Mouse (Mus musculus) liver, embryonic 14.5 days (tissue): ENCODE measurements around the gene Nrros. TPM values are rescaled to one million over a fixed set of nuclear protein-coding genes. Genes with fewer than 3 reads are reported as not detected.

ENCODE experiments used
- ATAC-seq: fragments of 200-750 bp; cut with Nextera tagmentation; 2 replicates; pipeline ENCODE4 v1.8.0; 2017; ENCODE audit warnings: moderate number of reproducible peaks, mild to moderate bottlenecking, moderate library complexity; ENCODE audit not compliant: insufficient read depth
- DNase-seq, 3 experiments: peaks; one replicate each; pipeline ENCODE4 v3.0.0-alpha.2; 2012 to 2013; ENCODE audit warnings: low read depth in 3 of 3, low spot score in 3 of 3
- H3K27ac ChIP-seq: fragments of 300-500 bp; sonication (generic); 2 replicates; pipeline ENCODE4 v1.5.1; 2014; ENCODE audit warnings: moderate library complexity, mild to moderate bottlenecking, control low read depth, inconsistent platforms
- H3K27me3 ChIP-seq: fragments of 300-500 bp; sonication (generic); 2 replicates; pipeline ENCODE4 v1.6.1; 2014; ENCODE audit warnings: mild to moderate bottlenecking, low read length, moderate library complexity; ENCODE audit not compliant: control insufficient read depth, insufficient read depth
- H3K36me3 ChIP-seq: fragments of 300-500 bp; sonication (generic); replicated peaks from 2 replicates; pipeline ENCODE4 v1.6.1; 2014; ENCODE audit warnings: low read depth; ENCODE audit not compliant: control insufficient read depth, insufficient read depth
- H3K4me1 ChIP-seq, 2 experiments: fragments of 200-500 bp in 1 of 2; fragments of 300-500 bp in 1 of 2; sonication (generic) in 1 of 2; replicated peaks; 2 replicates each; pipeline ENCODE4 v1.6.1; 2012 to 2014; ENCODE audit warnings: antibody characterized with exemption in 1 of 2, inconsistent platforms in 1 of 2, low read length in 1 of 2; ENCODE audit not compliant: control insufficient read depth in 2 of 2, insufficient read depth in 2 of 2
- H3K4me2 ChIP-seq: fragments of 300-500 bp; sonication (generic); 2 replicates; pipeline ENCODE4 v1.6.1; 2014; ENCODE audit warnings: low read depth, mild to moderate bottlenecking, control low read depth, moderate library complexity
- H3K4me3 ChIP-seq, 2 experiments: fragments of 200-500 bp in 1 of 2; fragments of 300-500 bp in 1 of 2; sonication (generic) in 1 of 2; 2 replicates each; pipeline ENCODE4 v1.5.1; 2012 to 2014; ENCODE audit warnings: low read depth in 2 of 2, low read length in 2 of 2, mild to moderate bottlenecking in 2 of 2, control low read depth in 1 of 2, inconsistent platforms in 1 of 2, moderate library complexity in 1 of 2; ENCODE audit not compliant: insufficient read depth in 1 of 2
- H3K9ac ChIP-seq: fragments of 300-500 bp; sonication (generic); replicated peaks from 2 replicates; pipeline ENCODE4 v1.6.1; 2014; ENCODE audit warnings: mild to moderate bottlenecking, control low read depth, moderate library complexity
- H3K9me3 ChIP-seq: fragments of 300-500 bp; sonication (generic); 2 replicates; pipeline ENCODE4 v1.6.1; 2016; ENCODE audit warnings: low read length, mixed read lengths; ENCODE audit not compliant: control insufficient read depth
- CTCF ChIP-seq: IDR thresholded peaks from 2 replicates; pipeline ENCODE4 v1.5.1; 2016; ENCODE audit warnings: antibody characterized with exemption, low read depth, control low read depth
- EP300 ChIP-seq: IDR thresholded peaks from 2 replicates; pipeline ENCODE4 v1.6.1; 2016; ENCODE audit warnings: antibody characterized with exemption, low read depth
- WGBS: fragments of 180-500 bp; shearing (Covaris S2); extraction: QIAGEN DNeasy Blood & Tissue Kit; methylation state at CpG from one replicate; pipeline ENCODE4 v1.1.7; 2014; ENCODE audit not compliant: insufficient replicate concordance; 5-methylcytosine and 5-hydroxymethylcytosine counted together
- polyA plus RNA-seq, 2 experiments: library from polyadenylated mRNA; depleted of rRNA in 1 of 2; stranded (reverse) in 1 of 2; unstranded in 1 of 2; fragments of >200 nt; fragmentation: Nextera tagmentation in 1 of 2; extraction: Ambion mirVana in 1 of 2; gene quantifications; 2 replicates each; pipeline versions ENCODE4 v1.2.1 to v1.2.3; 2012 to 2014

The Nrros gene
- polyA plus RNA-seq, 2 experiments = 11.6 to 18.9 TPM

GRCm38 (mm10) chr16:32110951-32111699, 54.3 kb downstream of the Nrros start:
- H3K4me1 ChIP-seq = peaks cover 3 to 24% of the 10 kb centered on the region in 2 experiments; a peak in 2 of 4 replicates
- H3K36me3 ChIP-seq = no peaks in the 10 kb centered on the region
- H3K4me2 ChIP-seq = no peak overlapping the region
- TF ChIP-seq CTCF (no peak), EP300 (no peak)
- WGBS = 63% methylated on average over 15 of the region's 15 CpGs
- no peak overlapping the region for H3K4me3 ChIP-seq
- no peaks in the 10 kb centered on the region for H3K9me3 ChIP-seq
- H3K27me3 ChIP-seq = no peaks in the 10 kb centered on the region
- no peak for DNase-seq
- no peak for ATAC-seq
- H3K27ac ChIP-seq = no peak overlapping the region
- no peak overlapping the region for H3K9ac ChIP-seq

GRCm38 (mm10) chr16:32108578-32108977, 56.8 kb downstream of the Nrros start:
- no peaks in the 10 kb centered on the region for H3K36me3 ChIP-seq
- TF ChIP-seq CTCF (no peak), EP300 (no peak)
- no peak overlapping the region for H3K27ac ChIP-seq
- H3K4me3 ChIP-seq = no peak overlapping the region
- no peaks in the 10 kb centered on the region for H3K9me3 ChIP-seq
- ATAC-seq (no peak), DNase-seq (no peak)
- H3K4me2 ChIP-seq = no peak overlapping the region
- H3K9ac ChIP-seq = no peak overlapping the region
- 34% methylated on average over 2 of the region's 2 CpGs for WGBS
- H3K27me3 ChIP-seq = no peaks in the 10 kb centered on the region
- peaks cover 0 to 9% of the 10 kb centered on the region in 2 experiments; a peak in 2 of 4 replicates for H3K4me1 ChIP-seq

GRCm38 (mm10) chr16:32108170-32108569, 57.2 kb downstream of the Nrros start:
- no peaks in the 10 kb centered on the region for H3K9me3 ChIP-seq
- H3K27ac ChIP-seq = no peak overlapping the region
- H3K4me2 ChIP-seq = no peak overlapping the region; the same call in 1 of the 2 replicates

GRCm38 (mm10) chr16:32107342-32108045, 57.9 kb downstream of the Nrros start:
- 17% methylated on average over 12 of the region's 12 CpGs for WGBS
- Histone ChIP-seq H3K4me1 (peaks cover 0 to 3% of the 10 kb centered on the region in 2 experiments; a peak in 1 of 4 replicates), H3K9ac (no peak overlapping the region), H3K36me3 (no peaks in the 10 kb centered on the region), H3K27ac (no peak overlapping the region), H3K4me2 (no peak overlapping the region; the same call in 1 of the 2 replicates), H3K4me3 (no peak overlapping the region), H3K9me3 (no peaks in the 10 kb centered on the region), H3K27me3 (no peaks in the 10 kb centered on the region)
- ATAC-seq = no peak
- no peak for TF ChIP-seq CTCF
- TF ChIP-seq EP300 = no peak
- DNase-seq = no peak

More at GRCm38 (mm10) chr16:32108170-32108569, 57.2 kb downstream of the Nrros start:
- Histone ChIP-seq H3K27me3 (no peaks in the 10 kb centered on the region), H3K9ac (no peak overlapping the region), H3K36me3 (no peaks in the 10 kb centered on the region), H3K4me1 (peaks cover 0 to 9% of the 10 kb centered on the region in 2 experiments; a peak in 1 of 4 replicates), H3K4me3 (no peak overlapping the region)
- 35% methylated on average over 7 of the region's 7 CpGs for WGBS
- no peak for DNase-seq
- no peak for ATAC-seq
- TF ChIP-seq EP300 (no peak), CTCF (peak; percentile 53)

- Histone ChIP-seq H3K9ac (no peak overlapping the region), H3K27me3 (no peaks in the 10 kb centered on the region), H3K9me3 (no peaks in the 10 kb centered on the region), H3K36me3 (no peaks in the 10 kb centered on the region), H3K4me3 (no peak overlapping the region), H3K4me2 (no peak overlapping the region), H3K4me1 (peaks cover 0 to 3% of the 10 kb centered on the region in 2 experiments; a peak in 1 of 4 replicates), H3K27ac (no peak overlapping the region)
- ATAC-seq = no peak
- DNase-seq = no peak
- WGBS = 88% methylated on average over 1 of the region's 1 CpGs
- no peak for TF ChIP-seq EP300
- peak; percentile 43 for TF ChIP-seq CTCF
Measured at GRCm38 (mm10) chr16:32105698-32106097, 59.7 kb downstream of the Nrros start.
